Mouse (Mus musculus) liver, embryonic 14.5 days (tissue): Measurements from ENCODE around the gene Gm14085. TPM values are rescaled to one million over a fixed set of nuclear protein-coding genes. Genes with fewer than 3 reads are reported as not detected.

Source experiments
- ATAC-seq: fragments of 200-750 bp; cut with Nextera tagmentation; 2 replicates; pipeline ENCODE4 v1.8.0; 2017; ENCODE audit warnings: moderate number of reproducible peaks, mild to moderate bottlenecking, moderate library complexity; ENCODE audit not compliant: insufficient read depth
- DNase-seq, 3 experiments: peaks; one replicate each; pipeline ENCODE4 v3.0.0-alpha.2; 2012 to 2013; ENCODE audit warnings: low read depth in 3 of 3, low spot score in 3 of 3
- H3K27ac ChIP-seq: fragments of 300-500 bp; sonication (generic); 2 replicates; pipeline ENCODE4 v1.5.1; 2014; ENCODE audit warnings: moderate library complexity, mild to moderate bottlenecking, control low read depth, inconsistent platforms
- H3K27me3 ChIP-seq: fragments of 300-500 bp; sonication (generic); 2 replicates; pipeline ENCODE4 v1.6.1; 2014; ENCODE audit warnings: mild to moderate bottlenecking, low read length, moderate library complexity; ENCODE audit not compliant: control insufficient read depth, insufficient read depth
- H3K36me3 ChIP-seq: fragments of 300-500 bp; sonication (generic); replicated peaks from 2 replicates; pipeline ENCODE4 v1.6.1; 2014; ENCODE audit warnings: low read depth; ENCODE audit not compliant: control insufficient read depth, insufficient read depth
- H3K4me1 ChIP-seq, 2 experiments: fragments of 200-500 bp in 1 of 2; fragments of 300-500 bp in 1 of 2; sonication (generic) in 1 of 2; replicated peaks; 2 replicates each; pipeline ENCODE4 v1.6.1; 2012 to 2014; ENCODE audit warnings: antibody characterized with exemption in 1 of 2, inconsistent platforms in 1 of 2, low read length in 1 of 2; ENCODE audit not compliant: control insufficient read depth in 2 of 2, insufficient read depth in 2 of 2
- H3K4me2 ChIP-seq: fragments of 300-500 bp; sonication (generic); 2 replicates; pipeline ENCODE4 v1.6.1; 2014; ENCODE audit warnings: low read depth, mild to moderate bottlenecking, control low read depth, moderate library complexity
- H3K4me3 ChIP-seq, 2 experiments: fragments of 200-500 bp in 1 of 2; fragments of 300-500 bp in 1 of 2; sonication (generic) in 1 of 2; 2 replicates each; pipeline ENCODE4 v1.5.1; 2012 to 2014; ENCODE audit warnings: low read depth in 2 of 2, low read length in 2 of 2, mild to moderate bottlenecking in 2 of 2, control low read depth in 1 of 2, inconsistent platforms in 1 of 2, moderate library complexity in 1 of 2; ENCODE audit not compliant: insufficient read depth in 1 of 2
- H3K9ac ChIP-seq: fragments of 300-500 bp; sonication (generic); replicated peaks from 2 replicates; pipeline ENCODE4 v1.6.1; 2014; ENCODE audit warnings: mild to moderate bottlenecking, control low read depth, moderate library complexity
- H3K9me3 ChIP-seq: fragments of 300-500 bp; sonication (generic); 2 replicates; pipeline ENCODE4 v1.6.1; 2016; ENCODE audit warnings: low read length, mixed read lengths; ENCODE audit not compliant: control insufficient read depth
- CTCF ChIP-seq: IDR thresholded peaks from 2 replicates; pipeline ENCODE4 v1.5.1; 2016; ENCODE audit warnings: antibody characterized with exemption, low read depth, control low read depth
- EP300 ChIP-seq: IDR thresholded peaks from 2 replicates; pipeline ENCODE4 v1.6.1; 2016; ENCODE audit warnings: antibody characterized with exemption, low read depth
- WGBS: fragments of 180-500 bp; shearing (Covaris S2); extraction: QIAGEN DNeasy Blood & Tissue Kit; methylation state at CpG from one replicate; pipeline ENCODE4 v1.1.7; 2014; ENCODE audit not compliant: insufficient replicate concordance; 5-methylcytosine and 5-hydroxymethylcytosine counted together
- polyA plus RNA-seq, 2 experiments: library from polyadenylated mRNA; depleted of rRNA in 1 of 2; stranded (reverse) in 1 of 2; unstranded in 1 of 2; fragments of >200 nt; fragmentation: Nextera tagmentation in 1 of 2; extraction: Ambion mirVana in 1 of 2; gene quantifications; 2 replicates each; pipeline versions ENCODE4 v1.2.1 to v1.2.3; 2012 to 2014

Gm14085 gene
- polyA plus RNA-seq, 2 experiments: not detected

DNA sequence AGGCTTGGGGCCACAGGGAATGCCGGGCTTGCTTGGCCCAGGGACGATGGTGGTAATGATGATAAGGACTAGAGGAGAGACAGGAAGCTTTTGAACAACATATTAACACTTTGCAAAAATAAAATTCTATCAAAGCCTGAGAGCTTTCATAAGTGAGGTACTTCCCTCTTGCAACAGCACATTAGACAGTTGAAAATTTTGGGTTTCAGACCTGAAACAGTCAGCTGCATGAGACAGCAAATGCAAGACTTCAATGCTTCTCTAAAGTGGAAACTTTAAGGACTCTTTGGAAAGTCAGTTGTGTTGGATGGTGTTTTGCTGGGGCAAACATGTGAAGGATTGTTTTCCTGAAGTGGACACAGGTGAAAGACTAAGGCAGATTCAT lies 48.1 kb downstream of the Gm14085 start:
- Histone ChIP-seq H3K4me1 (no peaks in the 10 kb centered on the region), H3K9me3 (no peaks in the 10 kb centered on the region), H3K4me3 (no peak overlapping the region), H3K27me3 (no peaks in the 10 kb centered on the region), H3K27ac (no peak overlapping the region), H3K9ac (no peak overlapping the region), H3K4me2 (no peak overlapping the region), H3K36me3 (no peaks in the 10 kb centered on the region)
- 52% methylated on average over 2 of the region's 2 CpGs for WGBS
- DNase-seq (no peak), ATAC-seq (no peak)
- no peak for TF ChIP-seq CTCF
- no peak for TF ChIP-seq EP300

DNA sequence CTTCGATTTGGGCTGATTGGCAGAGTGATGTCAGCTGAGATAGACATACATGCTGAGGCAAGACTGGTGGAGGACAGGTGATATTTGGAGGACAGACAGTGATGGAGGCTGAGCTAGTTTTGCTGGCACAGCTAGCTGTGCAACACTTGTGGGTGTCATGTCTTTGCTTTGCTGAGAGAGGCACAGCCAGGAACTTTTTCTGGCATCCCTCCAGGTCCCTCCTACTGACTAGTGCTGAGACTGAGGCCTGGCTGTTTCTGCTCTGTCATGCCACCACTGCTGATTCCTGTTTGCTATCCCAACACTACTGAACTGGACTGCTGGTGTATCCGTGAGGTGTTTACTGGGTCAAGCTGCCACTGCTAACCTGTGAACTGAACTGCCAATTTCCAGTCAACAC lies 48.6 kb downstream of the Gm14085 start:
- Histone ChIP-seq H3K27ac (no peak overlapping the region), H3K9me3 (no peaks in the 10 kb centered on the region), H3K27me3 (no peaks in the 10 kb centered on the region), H3K4me1 (no peaks in the 10 kb centered on the region), H3K9ac (no peak overlapping the region), H3K4me3 (no peak overlapping the region), H3K4me2 (no peak overlapping the region), H3K36me3 (no peaks in the 10 kb centered on the region)
- TF ChIP-seq CTCF (no peak), EP300 (no peak)
- no peak for ATAC-seq
- no peak for DNase-seq
- 56% methylated on average over 2 of the region's 2 CpGs for WGBS

DNA sequence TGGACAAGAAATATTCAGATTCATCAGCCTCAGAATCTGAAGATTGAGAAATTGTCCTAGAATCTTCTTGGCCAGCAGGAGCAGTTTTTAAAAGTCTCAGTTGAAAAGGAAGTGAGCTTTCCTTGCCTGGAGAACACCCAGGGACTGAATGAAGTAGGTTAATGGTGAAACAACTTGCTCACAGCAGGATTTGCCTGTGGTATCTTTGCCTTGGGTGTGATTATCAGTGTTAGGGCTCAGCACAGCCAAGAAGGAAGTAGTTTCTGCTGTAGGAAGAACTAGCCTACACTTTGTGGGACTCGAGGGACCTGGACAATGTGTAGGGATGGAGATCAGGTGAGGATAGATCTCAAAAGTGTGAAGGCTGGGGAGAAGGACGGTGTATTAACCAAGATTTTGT lies 49.9 kb downstream of the Gm14085 start:
- TF ChIP-seq CTCF: no peak
- TF ChIP-seq EP300: no peak
- H3K9me3 ChIP-seq: no peaks in the 10 kb centered on the region
- no peak overlapping the region for H3K4me2 ChIP-seq
- no peak overlapping the region for H3K27ac ChIP-seq
- H3K9ac ChIP-seq: no peak overlapping the region
- no peaks in the 10 kb centered on the region for H3K4me1 ChIP-seq
- DNase-seq (no peak), ATAC-seq (no peak)
- no peaks in the 10 kb centered on the region for H3K36me3 ChIP-seq
- no peaks in the 10 kb centered on the region for H3K27me3 ChIP-seq
- 48% methylated on average over 2 of the region's 2 CpGs for WGBS
- no peak overlapping the region for H3K4me3 ChIP-seq

DNA sequence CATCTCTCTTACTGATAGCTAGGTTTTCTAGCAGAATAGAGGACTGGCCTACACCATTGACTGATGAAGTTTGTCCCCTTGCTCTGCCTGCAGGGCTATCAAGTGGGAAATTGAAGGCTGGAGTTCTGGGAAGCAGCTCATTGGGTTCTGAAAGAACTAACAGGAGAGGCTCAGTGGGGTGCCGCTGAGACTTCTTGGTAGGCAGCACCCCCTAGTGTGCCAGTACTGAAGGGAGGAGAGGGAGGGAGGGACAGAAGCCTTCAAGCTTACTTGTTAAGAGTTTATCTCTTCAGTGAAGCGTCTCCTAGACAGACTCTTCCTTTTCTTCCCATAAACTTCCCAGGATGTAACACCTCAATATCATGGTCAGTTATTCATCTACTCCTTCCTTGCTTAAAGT lies 73.6 kb downstream of the Gm14085 start:
- Histone ChIP-seq H3K4me2 (no peak overlapping the region), H3K4me3 (no peak overlapping the region), H3K36me3 (no peaks in the 10 kb centered on the region), H3K9ac (no peak overlapping the region), H3K4me1 (no peaks in the 10 kb centered on the region), H3K27ac (no peak overlapping the region), H3K27me3 (no peaks in the 10 kb centered on the region), H3K9me3 (no peaks in the 10 kb centered on the region)
- DNase-seq (no peak), ATAC-seq (no peak)
- WGBS: 22% methylated on average over 2 of the region's 2 CpGs
- TF ChIP-seq CTCF (peak; percentile 41; the same call in 1 of the 2 replicates), EP300 (no peak)

DNA sequence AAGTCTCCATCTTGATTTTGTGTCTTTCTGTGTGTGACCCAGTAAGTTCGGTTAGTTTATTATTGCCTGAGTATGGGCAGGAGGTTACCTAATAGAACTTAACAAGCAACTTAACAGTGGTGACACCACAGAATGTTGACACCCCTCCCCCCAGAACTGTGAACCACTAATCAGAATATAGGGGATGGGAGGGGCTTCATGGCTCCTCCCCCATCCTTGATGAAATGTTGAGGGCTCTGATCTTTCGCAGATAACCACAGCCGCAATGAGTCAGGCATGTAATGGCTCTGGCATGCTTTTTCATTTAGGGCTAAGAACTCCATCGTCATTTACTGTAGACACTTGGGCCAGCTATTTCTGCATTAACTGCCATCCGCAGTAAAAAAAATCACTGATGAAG lies 76.5 kb downstream of the Gm14085 start:
- no peaks in the 10 kb centered on the region for H3K4me1 ChIP-seq
- no peak for ATAC-seq
- no peaks in the 10 kb centered on the region for H3K36me3 ChIP-seq
- no peaks in the 10 kb centered on the region for H3K27me3 ChIP-seq
- peak in 1 of 3 experiments; percentile 23 for DNase-seq
- no peaks in the 10 kb centered on the region for H3K9me3 ChIP-seq
- no peak overlapping the region for H3K9ac ChIP-seq
- 67% methylated on average over 5 of the region's 5 CpGs for WGBS
- H3K4me2 ChIP-seq: no peak overlapping the region
- no peak overlapping the region for H3K27ac ChIP-seq
- TF ChIP-seq CTCF (no peak), EP300 (no peak)
- H3K4me3 ChIP-seq: no peak overlapping the region
